Mouse (Mus musculus) cerebellum, adult (tissue): ENCODE measurements at regions not wholly inside any gene's neighbourhood (a gene's known extent, or its start where the extent isn't known, plus 50 kb on each side); places are given as distances from the start of the nearest gene placed in this dataset.
A peak's percentile ranks its signal among the peaks of the same experiment; 100 is the strongest.

ENCODE experiments used
- ATAC-seq: cut with Nextera tagmentation; 2 replicates; pipeline ENCODE4 v1.9.2; 2017; ENCODE audit warnings: mild to moderate bottlenecking, moderate library complexity, mixed read lengths; ENCODE audit not compliant: insufficient number of reproducible peaks, low FRiP score, low TSS enrichment

- no peak for ATAC-seq
Measured at GRCm38 (mm10) chr6:55627228-55627627, 53.8 kb downstream of the Neurod6 start.

GRCm38 (mm10) chr6:55620366-55620765 is 60.7 kb downstream of the Neurod6 start:
- no peak for ATAC-seq

- ATAC-seq = peak; percentile 88
Measured at GRCm38 (mm10) chr6:55617922-55618481, 63.1 kb downstream of the Neurod6 start.

- ATAC-seq = no peak
Measured at GRCm38 (mm10) chr6:55610395-55610794, 70.7 kb downstream of the Neurod6 start.

GRCm38 (mm10) chr6:55609976-55610375 is 71.1 kb downstream of the Neurod6 start:
- ATAC-seq = no peak

GRCm38 (mm10) chr6:55609053-55609452 is 72.0 kb downstream of the Neurod6 start:
- ATAC-seq = no peak

GRCm38 (mm10) chr6:55597088-55597487 is 84.0 kb downstream of the Neurod6 start:
- ATAC-seq = no peak

- no peak for ATAC-seq
Measured at GRCm38 (mm10) chr6:55592126-55592525, 88.9 kb downstream of the Neurod6 start.

GRCm38 (mm10) chr6:55581106-55581505 is 100.0 kb downstream of the Neurod6 start:
- ATAC-seq = no peak

GRCm38 (mm10) chr6:55580036-55580435 is 101.0 kb downstream of the Neurod6 start:
- ATAC-seq = no peak

GRCm38 (mm10) chr6:55579611-55580010 is 101.5 kb downstream of the Neurod6 start:
- ATAC-seq = no peak

GRCm38 (mm10) chr6:55579105-55579504 is 102.0 kb downstream of the Neurod6 start:
- no peak for ATAC-seq

GRCm38 (mm10) chr6:55578051-55578450 is 103.0 kb downstream of the Neurod6 start:
- no peak for ATAC-seq

GRCm38 (mm10) chr6:55567521-55567920 is 113.5 kb downstream of the Neurod6 start:
- no peak for ATAC-seq

- ATAC-seq = no peak
Measured at GRCm38 (mm10) chr6:55565260-55566209, 113.8 kb downstream of the Adcyap1r1 start.

- ATAC-seq = no peak
Measured at GRCm38 (mm10) chr6:55560606-55561005, 108.8 kb downstream of the Adcyap1r1 start.

- no peak for ATAC-seq
Measured at GRCm38 (mm10) chr6:55559797-55560196, 108.0 kb downstream of the Adcyap1r1 start.
